Mouse (Mus musculus) mesoderm, embryonic 11.5 days (tissue): Measurements from ENCODE around the gene Bhlhe23.
A peak's percentile ranks its signal among the peaks of the same experiment; 100 is the strongest.

ENCODE experiments used
- DNase-seq: peaks from one replicate; pipeline ENCODE4 v3.0.0-alpha.2; 2012; ENCODE audit warnings: low read depth, low spot score

Bhlhe23 gene

DNA sequence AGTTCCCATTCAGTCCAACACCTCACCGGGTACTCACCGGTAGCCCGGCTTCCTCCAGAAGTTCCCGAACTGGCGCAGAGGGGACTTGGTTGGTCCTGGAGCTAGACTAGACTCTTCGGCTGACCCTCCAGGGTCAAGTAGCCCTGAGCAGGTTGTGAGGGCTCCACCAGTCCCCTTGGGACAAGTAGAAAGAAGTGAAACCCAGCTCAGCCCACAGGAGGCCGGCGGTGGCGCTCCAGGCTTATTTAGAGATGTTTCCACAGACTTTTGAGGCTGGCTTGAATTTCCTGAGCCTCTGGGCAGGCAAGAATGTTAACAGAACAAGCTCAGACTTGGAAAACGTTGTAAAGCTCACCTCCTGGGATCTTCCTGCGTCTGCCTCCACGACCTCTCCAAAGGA is 1.5 kb downstream of the Bhlhe23 start:
- no peak for DNase-seq

DNA sequence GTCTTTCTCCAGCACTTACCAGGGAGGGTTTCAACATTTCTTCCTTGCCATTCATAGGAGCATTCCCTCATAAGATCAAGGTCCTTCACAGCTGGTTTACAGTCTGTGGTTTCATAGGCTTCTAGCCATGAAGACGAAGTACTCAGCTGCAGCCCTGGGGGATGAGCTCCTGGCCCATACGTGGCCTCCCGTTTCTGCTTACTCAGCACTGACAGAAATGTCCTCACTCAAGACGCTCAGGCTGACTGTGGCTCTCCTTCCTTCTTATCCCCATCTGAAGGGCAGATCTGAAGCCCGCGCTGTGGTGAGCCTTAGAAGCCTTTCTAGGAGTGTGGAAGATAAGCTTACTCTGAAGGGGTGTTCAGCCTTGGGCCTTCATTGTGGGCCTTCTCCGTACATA is 11.0 kb downstream of the Bhlhe23 start:
- no peak for DNase-seq

DNA sequence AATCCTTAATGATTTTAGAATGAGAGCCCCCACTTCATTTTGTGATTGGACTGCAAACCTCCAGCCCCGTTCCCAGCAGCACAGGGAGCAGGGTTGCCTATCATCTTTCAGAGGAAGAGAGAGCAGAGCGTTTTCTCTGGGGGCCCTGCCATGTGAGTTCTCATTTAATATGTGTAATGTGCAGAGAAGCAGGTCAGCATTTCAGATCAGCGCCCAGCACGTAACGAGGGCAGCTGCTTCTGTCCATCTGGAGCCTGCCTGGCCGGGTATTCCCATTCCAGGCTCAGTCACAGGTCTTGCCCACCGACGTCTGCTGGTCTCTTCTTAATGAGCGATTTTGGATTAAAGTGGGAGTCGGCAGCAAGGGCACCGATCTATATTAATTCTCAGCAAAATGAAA is 11.7 kb downstream of the Bhlhe23 start:
- no peak for DNase-seq

DNA sequence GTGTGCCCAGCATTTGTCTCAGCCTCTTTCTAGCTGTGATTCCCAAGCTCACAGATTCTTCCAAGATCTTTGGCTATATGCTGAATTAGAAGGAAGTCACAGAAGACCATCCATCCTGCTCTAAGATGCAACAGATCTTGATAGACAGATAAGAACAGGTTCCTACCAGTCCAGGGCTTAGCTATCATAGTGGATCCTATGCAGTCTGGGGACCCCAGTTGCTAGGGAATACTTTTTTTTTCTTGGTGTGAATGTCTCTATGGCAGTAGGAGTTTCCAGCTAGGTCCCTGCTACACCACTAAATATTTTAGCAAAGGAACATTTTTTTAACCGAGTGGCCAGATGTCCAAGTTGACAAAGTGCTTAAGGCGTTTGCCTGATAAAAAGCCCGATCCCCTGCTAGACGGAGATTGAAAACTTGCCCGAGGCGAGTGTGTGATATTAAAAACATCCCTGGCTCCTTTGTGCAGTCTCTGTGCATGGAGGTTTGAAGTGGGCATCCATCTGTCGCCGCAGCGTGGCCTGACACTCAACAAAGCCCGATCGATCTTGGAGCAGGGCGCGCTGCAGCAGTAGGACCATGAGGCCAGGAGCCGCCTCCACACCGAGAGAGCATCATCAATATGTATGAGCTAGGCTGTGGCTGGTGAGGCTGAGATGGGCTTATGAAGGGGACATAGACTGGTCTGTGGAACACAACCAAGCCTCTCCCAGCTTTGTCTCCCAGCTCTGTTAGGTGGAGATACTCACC is 18.0 kb downstream of the Bhlhe23 start:
- peak; percentile 65 for DNase-seq

DNA sequence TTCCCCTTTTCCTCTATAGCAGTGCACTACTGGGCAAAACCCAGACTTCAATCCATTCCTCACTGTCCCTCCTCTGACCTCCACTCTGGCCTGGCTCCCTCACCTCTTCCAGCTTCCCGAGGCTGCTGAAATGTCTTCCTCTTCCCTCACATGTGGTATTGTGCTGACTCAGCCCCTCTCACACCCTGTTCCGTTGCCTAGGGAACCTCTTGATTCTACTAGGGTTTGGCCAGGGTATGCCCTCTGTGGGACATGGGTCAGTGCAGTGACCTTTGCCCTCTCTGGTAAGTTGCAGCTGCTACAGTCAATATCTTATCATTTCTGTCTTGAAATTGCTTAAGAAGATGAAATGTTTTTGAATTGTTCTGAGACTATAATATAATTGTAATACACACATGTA is 19.9 kb downstream of the Bhlhe23 start:
- no peak for DNase-seq

DNA sequence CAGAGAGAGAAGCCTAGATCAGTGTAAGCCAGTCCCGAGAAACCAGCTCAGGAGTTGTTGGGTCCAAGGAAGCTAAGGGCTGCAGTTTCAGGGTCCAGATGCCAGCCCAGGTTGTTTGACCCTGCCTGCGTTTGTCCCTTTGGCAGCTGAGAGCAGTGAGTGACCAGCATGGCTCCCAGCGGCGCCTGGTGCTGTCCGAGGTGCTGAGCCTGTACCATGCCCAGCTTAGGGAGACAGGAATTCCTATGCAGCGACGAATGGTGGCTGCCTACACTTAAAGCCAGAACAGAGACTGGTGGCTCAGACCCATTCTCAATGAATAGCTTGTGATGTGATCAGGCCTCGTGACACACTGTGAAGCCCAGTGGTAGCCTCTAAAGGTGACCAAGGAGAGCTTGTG is 20.8 kb downstream of the Bhlhe23 start:
- DNase-seq, result peak; percentile 79

DNA sequence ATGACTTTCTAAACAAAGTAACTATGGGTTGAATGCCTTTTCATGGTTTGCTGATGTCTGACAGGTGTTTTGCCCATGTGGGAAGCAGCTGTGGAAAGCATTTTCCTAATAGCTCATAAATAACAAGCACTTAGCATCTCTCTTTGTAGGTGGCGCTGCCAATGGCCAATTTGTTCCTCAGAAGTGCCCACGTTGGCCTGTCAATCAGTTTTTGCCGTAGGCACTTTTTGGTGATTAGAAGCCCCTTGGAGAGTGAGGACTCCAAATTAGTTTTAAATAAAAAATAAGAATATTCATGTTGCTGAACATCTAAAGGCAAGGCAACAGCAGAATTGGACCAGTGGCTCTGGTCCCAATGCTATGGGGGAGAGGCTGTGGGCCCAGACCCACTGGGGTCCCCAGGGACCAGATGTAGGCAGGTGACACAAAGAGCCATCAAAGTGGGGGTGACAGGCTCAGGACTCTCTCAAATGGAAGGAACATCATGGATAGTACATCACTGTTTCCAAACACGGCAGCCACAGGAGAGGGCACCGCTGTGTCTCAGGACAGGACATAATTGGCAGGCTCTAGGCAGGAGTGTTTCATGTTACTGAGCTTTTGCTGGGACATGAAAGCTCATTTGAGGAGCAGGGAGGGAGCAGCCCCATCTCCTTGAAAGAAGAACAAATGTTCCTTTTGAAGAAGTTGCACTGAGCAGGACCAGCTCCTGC is 21.6 kb downstream of the Bhlhe23 start:
- DNase-seq, result no peak

DNA sequence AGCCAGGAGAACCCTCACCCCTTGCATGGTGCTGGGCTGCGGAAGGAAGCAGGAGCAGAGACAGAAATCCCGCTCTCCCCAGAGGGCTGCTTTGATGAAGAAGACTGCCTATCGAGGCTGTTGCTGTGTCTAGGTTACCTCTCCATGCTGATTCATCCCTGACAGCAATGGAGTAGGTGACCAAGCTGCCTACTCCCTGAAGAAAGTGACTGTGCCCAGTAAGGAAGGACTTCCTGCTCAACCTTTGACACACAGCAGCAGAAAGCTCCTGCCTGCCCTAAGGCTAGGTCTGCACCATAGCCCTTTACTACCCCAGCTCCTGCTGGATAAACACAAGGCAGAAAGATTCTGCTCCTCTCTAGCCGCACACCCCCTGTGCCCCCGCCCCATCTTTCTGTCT is 27.8 kb downstream of the Bhlhe23 start:
- no peak for DNase-seq

DNA sequence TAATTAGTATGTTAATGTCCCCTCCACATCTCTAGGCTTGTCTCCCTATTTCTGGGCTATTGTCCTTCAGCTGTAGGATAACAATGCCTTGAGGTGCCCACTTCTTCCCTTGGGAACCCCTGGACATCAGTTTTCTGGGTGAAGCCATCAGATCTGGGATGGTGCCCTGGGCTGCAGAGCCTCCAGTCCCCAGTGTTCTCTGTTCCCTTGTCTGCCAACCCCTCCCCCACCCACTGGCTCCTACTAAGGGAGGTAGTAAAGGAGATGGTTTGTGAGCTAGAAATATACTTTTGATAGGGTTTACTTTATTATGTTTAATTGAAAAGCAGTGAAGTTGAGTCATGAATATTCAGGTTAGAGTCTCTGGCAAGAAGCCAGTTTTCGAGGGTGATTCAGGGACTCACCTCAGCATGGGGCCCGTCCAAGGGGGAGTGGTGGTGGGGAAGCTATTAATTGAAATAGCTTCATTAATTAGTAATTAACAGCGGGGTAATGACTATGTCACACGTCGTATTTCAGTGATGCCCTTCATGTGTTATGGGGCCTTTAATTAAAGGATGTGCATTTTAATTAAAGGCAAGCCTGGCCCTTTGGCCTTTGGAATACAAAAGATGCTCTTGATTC is 30.0 kb downstream of the Bhlhe23 start:
- DNase-seq, result no peak

DNA sequence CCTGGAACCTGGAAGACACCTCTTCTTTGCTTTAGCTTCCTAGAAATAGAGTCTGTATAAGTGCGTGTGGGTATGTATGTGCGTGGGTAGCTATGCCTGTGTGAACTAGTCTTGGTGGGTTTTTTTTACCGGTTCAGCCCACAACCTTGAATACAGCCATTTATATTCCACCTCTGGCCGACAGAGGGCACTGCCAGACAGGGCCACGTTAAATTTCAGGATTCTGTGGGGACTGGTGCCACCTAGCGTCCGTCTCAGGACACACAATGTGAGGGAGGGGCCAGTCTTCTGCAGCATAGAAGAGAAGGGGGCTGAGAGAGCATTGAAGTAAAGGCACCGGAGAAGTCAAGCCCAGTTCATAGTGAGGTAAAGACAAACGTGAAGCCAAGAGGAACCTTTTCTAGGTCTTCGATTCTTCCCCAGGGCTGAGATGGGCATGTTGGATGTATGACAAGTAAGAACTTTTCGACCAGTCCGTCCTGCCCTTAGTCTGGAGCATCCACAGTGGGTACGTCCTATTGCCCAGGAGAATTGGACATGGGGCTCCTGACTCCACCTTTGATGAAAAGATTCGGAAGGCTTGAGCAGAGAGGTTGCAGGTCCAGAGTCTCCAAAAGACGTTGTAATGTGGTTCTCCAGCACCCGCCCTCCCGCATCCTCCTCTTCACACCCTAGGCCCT is 31.3 kb downstream of the Bhlhe23 start:
- DNase-seq, result peak; percentile 91

DNA sequence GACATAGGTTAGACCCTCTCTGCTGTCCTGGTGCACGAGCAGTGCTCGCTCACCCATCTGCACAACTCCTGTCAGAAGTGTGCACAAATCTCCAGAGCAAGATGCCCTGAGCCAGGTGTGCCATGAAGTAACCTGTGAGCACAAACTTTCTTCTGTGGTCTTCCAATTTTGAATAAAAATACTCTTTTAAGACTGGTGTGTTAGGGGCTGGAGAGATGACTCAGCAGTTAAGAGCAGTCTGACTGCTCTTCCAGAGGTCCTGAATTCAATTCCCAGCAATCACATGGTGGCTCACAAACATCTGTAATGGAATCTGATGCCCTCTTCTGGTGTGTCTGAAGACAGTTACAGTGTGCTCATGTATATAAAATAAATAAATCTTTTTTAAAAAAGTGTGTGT is 33.4 kb downstream of the Bhlhe23 start:
- no peak for DNase-seq

DNA sequence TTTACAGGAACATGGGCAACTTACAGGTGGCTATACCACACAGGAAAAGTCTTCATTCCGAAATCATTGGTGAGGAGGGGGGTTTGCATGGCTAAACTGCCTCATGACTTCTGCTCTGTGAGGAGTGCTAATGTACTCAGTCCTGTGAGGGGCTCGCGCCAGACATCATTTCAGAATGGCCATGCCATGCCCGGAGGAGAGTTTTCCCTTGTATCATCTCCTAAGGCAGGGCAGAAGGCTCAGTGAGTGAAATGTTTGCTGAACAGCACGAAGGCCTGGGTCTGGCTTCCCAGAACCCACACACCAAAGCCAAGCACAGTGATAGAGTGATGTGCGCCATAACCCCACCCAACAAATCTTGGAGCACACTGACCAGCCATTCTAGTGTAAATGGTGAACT is 33.9 kb downstream of the Bhlhe23 start:
- DNase-seq, result no peak

DNA sequence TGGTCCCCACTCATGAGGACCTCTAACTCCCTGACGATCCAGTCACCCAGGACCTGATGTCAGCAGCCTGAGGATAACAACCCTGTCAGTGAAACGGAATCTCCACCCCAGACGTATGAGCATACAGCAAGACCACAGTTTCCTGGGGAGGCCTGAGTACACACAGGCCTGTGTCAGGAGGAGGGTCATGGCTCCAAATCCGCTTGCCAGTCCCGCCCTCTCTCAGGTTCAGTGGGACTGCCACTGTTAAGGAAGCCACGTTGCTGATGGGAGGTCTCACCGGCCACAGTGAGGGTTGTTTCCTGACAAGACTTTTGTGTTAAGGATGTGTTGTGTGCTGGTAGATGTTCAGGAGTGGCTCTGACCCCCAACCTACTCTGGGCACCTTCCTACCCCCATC is 35.3 kb downstream of the Bhlhe23 start:
- no peak for DNase-seq

DNA sequence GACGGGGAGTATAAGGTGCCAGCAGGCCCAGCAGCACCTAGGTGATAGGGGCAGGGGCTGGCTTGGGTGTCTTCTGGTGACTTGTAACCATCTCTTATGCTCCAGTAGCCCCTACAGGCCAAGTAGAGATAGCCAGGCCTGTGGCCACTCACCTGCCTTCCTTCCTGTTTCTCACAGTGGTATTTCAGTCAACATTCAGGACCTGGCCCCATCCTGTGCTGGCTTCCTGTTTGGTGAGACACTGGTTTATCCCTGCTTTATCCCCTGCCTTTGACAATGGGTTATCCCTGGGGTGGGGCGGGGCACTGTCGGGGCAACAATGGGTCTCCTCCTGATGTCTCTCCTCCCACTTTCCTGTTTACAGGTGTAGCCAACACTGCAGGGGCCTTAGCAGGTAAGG is 36.4 kb downstream of the Bhlhe23 start:
- DNase-seq, result no peak

DNA sequence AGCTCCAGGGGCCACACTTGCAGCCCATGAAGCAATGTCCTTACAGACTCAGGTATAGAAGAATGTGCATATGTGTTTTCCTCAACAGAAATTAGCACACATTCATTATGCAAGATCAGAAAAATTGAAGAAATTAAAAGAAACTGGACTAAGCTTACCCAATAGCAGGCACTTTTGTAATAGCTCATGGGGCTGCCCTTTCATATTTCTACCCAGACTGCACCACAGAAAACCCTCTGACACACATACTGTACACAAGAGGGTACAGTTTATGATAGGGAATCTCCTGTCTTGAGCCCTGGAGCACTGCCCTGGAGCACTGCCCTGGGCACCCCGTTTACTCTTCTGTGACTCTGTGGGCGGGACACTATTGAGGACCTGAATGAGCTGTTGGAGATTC is 38.7 kb downstream of the Bhlhe23 start:
- DNase-seq, result no peak

DNA sequence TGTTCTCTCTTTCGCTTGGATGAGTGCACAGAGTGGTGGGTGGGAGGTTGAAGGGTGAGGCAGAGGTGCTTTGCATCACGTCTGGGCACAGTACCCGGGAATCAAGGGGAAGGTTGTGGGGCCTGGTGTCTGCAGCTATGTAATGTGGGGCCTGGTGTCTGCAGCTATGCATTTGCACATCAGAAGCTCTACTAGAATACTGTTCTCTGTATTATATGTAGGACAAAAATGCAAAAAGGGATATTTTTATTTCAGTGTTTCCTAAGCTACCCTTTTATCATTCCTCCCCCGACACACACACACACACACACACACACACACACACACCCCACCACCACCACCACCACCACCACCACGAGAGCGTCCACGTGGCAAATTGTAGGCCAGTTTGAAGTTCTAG is 41.5 kb downstream of the Bhlhe23 start:
- no peak for DNase-seq

DNA sequence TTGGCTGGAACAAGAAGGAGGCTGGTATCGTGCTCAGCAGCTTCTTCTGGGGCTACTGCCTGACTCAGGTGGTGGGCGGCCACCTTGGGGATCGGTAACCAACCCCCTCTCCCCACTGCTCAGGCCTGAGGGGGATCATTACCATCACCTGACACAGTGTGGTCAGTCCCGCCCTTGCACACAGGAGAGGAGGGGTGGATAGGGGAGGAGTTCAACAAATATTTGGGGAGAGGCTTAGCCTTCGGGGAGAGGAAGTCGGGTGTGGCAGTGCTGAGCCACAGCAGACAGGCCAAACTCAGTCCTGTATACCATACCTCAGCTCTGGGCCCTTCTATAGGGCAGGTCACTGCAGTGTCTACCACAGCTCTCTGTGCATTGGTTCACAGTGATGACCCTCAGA is 44.7 kb downstream of the Bhlhe23 start:
- no peak for DNase-seq

DNA sequence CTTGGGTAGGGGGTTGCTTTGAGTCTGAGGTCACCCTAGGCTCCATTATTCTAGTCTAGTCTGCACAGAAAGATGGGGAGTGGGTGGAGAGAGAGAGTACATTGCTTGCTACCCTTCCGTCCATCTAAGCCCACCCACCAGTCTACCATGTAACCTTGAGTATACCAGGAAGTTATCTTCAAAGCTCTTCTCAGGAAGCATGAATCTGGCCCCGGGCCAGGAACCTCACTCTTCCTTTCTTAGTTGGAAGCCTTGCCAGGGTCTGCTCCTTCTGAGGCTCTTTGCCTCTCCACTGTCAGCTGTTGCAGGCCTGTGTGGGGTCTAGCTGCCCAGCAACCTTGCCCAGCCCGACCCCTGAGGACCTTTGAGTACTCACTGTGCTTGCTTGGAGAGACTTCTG is 45.7 kb downstream of the Bhlhe23 start:
- no peak for DNase-seq

DNA sequence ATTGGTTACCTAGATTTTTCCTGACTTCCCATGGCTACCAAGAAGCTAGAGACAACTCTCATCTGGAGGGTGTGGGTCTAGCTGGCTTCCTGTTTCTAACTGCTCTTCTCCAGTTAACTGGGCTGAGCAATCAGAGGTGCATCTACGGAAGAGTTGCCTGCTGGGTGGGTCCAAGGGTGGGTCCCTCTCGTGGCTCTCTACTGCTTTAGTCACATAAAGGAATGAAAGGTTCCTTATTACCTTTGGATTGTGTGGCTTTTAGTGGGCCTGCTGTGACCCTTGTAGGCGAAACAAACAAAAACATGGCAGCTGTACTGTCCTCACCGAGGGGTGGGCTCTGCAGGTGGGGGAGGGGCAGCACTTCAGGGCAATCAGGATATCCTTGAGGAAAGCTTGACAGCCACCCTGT is 49.1 kb downstream of the Bhlhe23 start:
- DNase-seq, result no peak

DNA sequence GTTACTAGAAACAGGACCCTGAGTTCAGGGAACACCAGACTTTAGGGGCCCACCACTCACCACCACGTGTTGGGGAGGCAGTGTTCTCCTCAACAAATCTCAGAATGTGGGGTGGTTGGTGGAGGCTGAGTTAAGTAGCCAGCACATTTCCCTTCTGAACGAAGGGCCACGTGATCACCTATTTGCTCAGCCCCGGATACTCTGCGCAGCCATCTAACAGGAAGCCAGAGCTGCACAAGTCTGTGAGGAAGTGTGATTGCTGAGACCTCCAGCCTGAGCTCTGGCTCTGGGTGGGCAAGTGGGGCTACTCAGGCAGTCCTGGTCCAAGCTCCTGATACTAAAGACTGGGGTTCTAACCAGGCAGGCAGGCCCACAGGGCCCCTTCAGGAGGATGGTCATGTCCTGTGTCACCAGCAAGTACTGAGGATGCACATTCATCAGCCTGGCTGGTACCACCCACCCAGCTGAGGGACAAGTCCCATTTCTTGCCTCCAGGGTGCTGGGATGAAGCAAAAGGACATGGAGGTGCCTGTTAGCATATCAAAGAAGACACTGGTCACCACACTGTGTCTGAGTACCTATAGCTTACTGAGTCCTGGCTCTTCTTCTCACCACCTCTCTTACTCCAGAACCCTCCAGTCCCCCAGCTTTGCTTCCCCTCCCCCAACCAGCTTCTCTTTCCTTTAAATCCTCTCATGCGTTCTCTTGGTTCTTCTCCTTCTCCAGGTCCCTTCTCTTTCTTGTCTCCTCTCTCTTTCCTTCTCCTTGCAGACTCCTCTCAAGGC is 49.9 kb downstream of the Bhlhe23 start:
- no peak for DNase-seq

DNA sequence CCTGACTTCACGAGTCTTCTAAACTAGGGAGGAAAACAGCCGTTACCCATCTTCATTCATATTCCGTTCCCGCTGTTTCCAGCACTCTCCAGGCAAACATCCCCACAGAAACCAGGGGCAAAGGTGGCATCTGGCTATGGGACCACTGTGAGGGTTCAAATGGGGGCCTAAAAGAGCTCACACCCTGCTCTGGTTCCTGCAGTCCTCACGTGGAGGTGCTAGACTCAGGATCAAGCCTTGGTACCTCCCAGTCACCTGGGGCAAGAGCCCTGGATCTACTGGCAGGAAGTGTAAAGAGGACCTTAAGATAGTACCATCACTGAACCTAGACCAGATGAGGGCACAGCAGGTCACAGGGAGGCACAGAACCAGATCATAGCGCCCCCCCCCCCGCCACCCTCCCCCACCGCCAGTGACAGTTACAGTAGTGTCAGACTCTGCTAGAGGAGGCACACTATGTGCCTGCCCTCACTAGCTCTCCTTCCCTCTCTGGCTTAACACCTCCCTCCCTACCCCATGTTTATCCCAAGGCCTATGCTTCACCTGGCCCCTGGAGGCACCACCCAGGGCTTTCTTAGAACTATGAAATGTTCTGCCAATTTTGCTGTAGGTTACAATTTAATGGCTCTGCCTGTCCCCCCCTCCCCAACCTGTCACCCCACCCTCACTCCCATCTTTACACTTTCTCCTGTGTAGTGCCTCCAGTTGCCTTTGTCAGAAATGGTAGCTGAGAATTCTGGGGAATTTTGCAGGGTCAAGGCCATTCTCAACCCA is 50.7 kb downstream of the Bhlhe23 start:
- no peak for DNase-seq
